Mouse (Mus musculus) ovary, postnatal 10 days (tissue): ENCODE data around the gene Ccl2.

Experiments used
- DNase-seq: peaks from one replicate; pipeline ENCODE4 v3.0.0; 2022; ENCODE audit warnings: low spot score

Gene Ccl2

GRCm38 (mm10) chr11:82035356-82035755 is at the start of gene Ccl2:
TSS of gene Ccl2 (plus strand) at chr11:82035571.
- DNase-seq = peak; percentile 9

- peak; percentile 36 for DNase-seq
These were observed 39.1 kb upstream of the Ccl2 start for GRCm38 (mm10) chr11:81996172-81996841.

- DNase-seq = no peak
These were observed 38.3 kb upstream of the Ccl2 start for GRCm38 (mm10) chr11:81997085-81997484.

- no peak for DNase-seq
These were observed 36.7 kb upstream of the Ccl2 start for GRCm38 (mm10) chr11:81998646-81999045.

- no peak for DNase-seq
These were observed 35.9 kb upstream of the Ccl2 start for GRCm38 (mm10) chr11:81999469-81999868.

- DNase-seq = no peak
These were observed 34.8 kb upstream of the Ccl2 start for GRCm38 (mm10) chr11:82000581-82000980.

GRCm38 (mm10) chr11:82004810-82005209 is 30.6 kb upstream of the Ccl2 start:
- no peak for DNase-seq

- DNase-seq = peak; percentile 15
These were observed 28.5 kb upstream of the Ccl2 start for GRCm38 (mm10) chr11:82006796-82007423.

- DNase-seq = no peak
These were observed 25.3 kb upstream of the Ccl2 start for GRCm38 (mm10) chr11:82010115-82010514.

GRCm38 (mm10) chr11:82011411-82012193 is 23.8 kb upstream of the Ccl2 start:
- DNase-seq = no peak

GRCm38 (mm10) chr11:82013756-82014155 is 21.6 kb upstream of the Ccl2 start:
- no peak for DNase-seq

GRCm38 (mm10) chr11:82015066-82015465 is 20.3 kb upstream of the Ccl2 start:
- no peak for DNase-seq

GRCm38 (mm10) chr11:82016181-82016780 is 19.1 kb upstream of the Ccl2 start:
- DNase-seq = no peak

GRCm38 (mm10) chr11:82019389-82019788 is 16.0 kb upstream of the Ccl2 start:
- DNase-seq = no peak

GRCm38 (mm10) chr11:82019793-82020192 is 15.6 kb upstream of the Ccl2 start:
- no peak for DNase-seq

GRCm38 (mm10) chr11:82021406-82021805 is 14.0 kb upstream of the Ccl2 start:
- no peak for DNase-seq

- no peak for DNase-seq
These were observed 12.8 kb upstream of the Ccl2 start for GRCm38 (mm10) chr11:82022504-82023056.

GRCm38 (mm10) chr11:82023769-82024168 is 11.6 kb upstream of the Ccl2 start:
- no peak for DNase-seq

- no peak for DNase-seq
These were observed 5.2 kb upstream of the Ccl2 start for GRCm38 (mm10) chr11:82030171-82030570.

- DNase-seq = no peak
These were observed 3.2 kb upstream of the Ccl2 start for GRCm38 (mm10) chr11:82032136-82032535.

GRCm38 (mm10) chr11:82032678-82033344 is 2.6 kb upstream of the Ccl2 start:
- DNase-seq = peak; percentile 41

GRCm38 (mm10) chr11:82034446-82034845 is 925 bp upstream of the Ccl2 start:
- DNase-seq = no peak
